Mouse (Mus musculus) embryo, embryonic 10 days (tissue): Measurements from ENCODE around the gene Gm21788.
"Not testable (repeated sequence)": the region's sequence is repeated elsewhere in the genome, so short reads cannot be mapped to it uniquely, and the experiment has no call there.

Experiments
- DNase-seq: peaks from one replicate; pipeline ENCODE4 v3.0.0-alpha.2; 2015; ENCODE audit warnings: low spot score

The Gm21788 gene

GRCm38 (mm10) chrY:7404710-7405109 is at the start of gene Gm21788:
Gm21788 (plus strand) TSS chrY:7405010.
- not testable (repeated sequence) for DNase-seq
